Mouse (Mus musculus) ES-Bruce4 (cell line): ENCODE measurements around the gene Nphp4. TPM values are rescaled to one million over a fixed set of nuclear protein-coding genes. Genes with fewer than 3 reads are reported as not detected.

Experiments used
- H3K27ac ChIP-seq: 2 replicates; pipeline ENCODE4 v1.5.1; 2012; ENCODE audit warnings: low read length, inconsistent platforms; ENCODE audit not compliant: insufficient read depth
- H3K27me3 ChIP-seq: 2 replicates; pipeline ENCODE4 v1.6.1; 2012; ENCODE audit warnings: mild to moderate bottlenecking, low read length, inconsistent platforms; ENCODE audit not compliant: control insufficient read depth, poor library complexity, insufficient read depth, severe bottlenecking
- H3K36me3 ChIP-seq: 2 replicates; pipeline ENCODE4 v1.6.1; 2012; ENCODE audit warnings: inconsistent platforms, mild to moderate bottlenecking, low read length, moderate library complexity; ENCODE audit not compliant: control insufficient read depth, poor library complexity, insufficient read depth, severe bottlenecking
- H3K4me1 ChIP-seq: one replicate; pipeline ENCODE4 v1.8.1; 2011; ENCODE audit warnings: low read length; ENCODE audit not compliant: control insufficient read depth, insufficient read depth
- H3K4me3 ChIP-seq: 2 replicates; pipeline ENCODE4 v1.5.1; 2011; ENCODE audit warnings: low read depth, mild to moderate bottlenecking, low read length
- H3K9ac ChIP-seq: 2 replicates; pipeline ENCODE4 v1.6.1; 2012; ENCODE audit warnings: low read depth, mild to moderate bottlenecking, inconsistent platforms; ENCODE audit not compliant: poor library complexity, severe bottlenecking
- H3K9me3 ChIP-seq: replicated peaks from 2 replicates; pipeline ENCODE4 v1.6.1; 2012; ENCODE audit warnings: mild to moderate bottlenecking, low read length, inconsistent platforms; ENCODE audit not compliant: control insufficient read depth, poor library complexity, insufficient read depth, severe bottlenecking
- CTCF ChIP-seq: IDR thresholded peaks from one replicate; pipeline ENCODE4 v1.8.1; 2011; ENCODE audit warnings: low read depth, low read length
- EP300 ChIP-seq: IDR thresholded peaks from 2 replicates; pipeline ENCODE4 v1.6.1; 2011; ENCODE audit warnings: low read depth, low read length; ENCODE audit not compliant: insufficient read depth
- POLR2A ChIP-seq: IDR thresholded peaks from one replicate; pipeline ENCODE4 v1.8.1; 2011; ENCODE audit warnings: low read length; ENCODE audit not compliant: insufficient read depth
- polyA plus RNA-seq: library from polyadenylated mRNA; stranded (reverse); fragments of >200 nt; gene quantifications from 2 replicates; pipeline ENCODE4 v1.2.4, GENCODE M21; 2011; ENCODE audit warnings: low read depth; ENCODE audit not compliant: missing spikeins, insufficient read depth, insufficient read length

The Nphp4 gene
- polyA plus RNA-seq, 1 experiment: 4.8 TPM

DNA sequence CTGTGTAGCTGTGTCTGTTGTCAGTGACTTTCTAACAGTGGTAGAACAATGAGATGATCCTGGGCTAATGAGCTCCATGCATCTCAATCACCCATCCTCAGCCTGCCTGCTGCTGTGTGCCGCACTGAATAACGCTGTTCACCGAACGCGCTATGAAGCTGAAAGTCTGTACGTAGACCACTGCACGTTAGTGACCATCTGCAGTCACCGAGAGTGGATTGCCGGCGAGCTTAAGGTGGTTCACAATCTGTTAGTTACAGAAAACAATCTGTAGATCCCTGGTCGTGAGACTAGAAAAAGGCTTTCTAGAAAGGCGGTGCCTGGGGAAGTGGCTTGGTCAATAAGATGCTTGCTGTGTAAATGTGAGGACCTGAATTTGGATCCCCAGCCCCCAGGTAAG, 22.4 kb upstream of the Nphp4 start:
- H3K36me3 ChIP-seq: no peaks in the 10 kb centered on the region
- no peak overlapping the region for H3K9ac ChIP-seq
- H3K27ac ChIP-seq: no peak overlapping the region
- TF ChIP-seq EP300 (no peak), POLR2A (no peak), CTCF (no peak)
- H3K9me3 ChIP-seq: no peaks in the 10 kb centered on the region
- no peaks in the 10 kb centered on the region for H3K4me1 ChIP-seq
- no peaks in the 10 kb centered on the region for H3K27me3 ChIP-seq
- no peak overlapping the region for H3K4me3 ChIP-seq

- Histone ChIP-seq H3K4me1 (no peaks in the 10 kb centered on the region), H3K9ac (no peak overlapping the region), H3K27me3 (no peaks in the 10 kb centered on the region), H3K36me3 (no peaks in the 10 kb centered on the region), H3K9me3 (no peaks in the 10 kb centered on the region), H3K4me3 (no peak overlapping the region), H3K27ac (no peak overlapping the region)
- TF ChIP-seq EP300: no peak
- no peak for TF ChIP-seq CTCF
- no peak for TF ChIP-seq POLR2A
These were observed 19.9 kb upstream of the Nphp4 start for GRCm38 (mm10) chr4:152456609-152457008.

DNA sequence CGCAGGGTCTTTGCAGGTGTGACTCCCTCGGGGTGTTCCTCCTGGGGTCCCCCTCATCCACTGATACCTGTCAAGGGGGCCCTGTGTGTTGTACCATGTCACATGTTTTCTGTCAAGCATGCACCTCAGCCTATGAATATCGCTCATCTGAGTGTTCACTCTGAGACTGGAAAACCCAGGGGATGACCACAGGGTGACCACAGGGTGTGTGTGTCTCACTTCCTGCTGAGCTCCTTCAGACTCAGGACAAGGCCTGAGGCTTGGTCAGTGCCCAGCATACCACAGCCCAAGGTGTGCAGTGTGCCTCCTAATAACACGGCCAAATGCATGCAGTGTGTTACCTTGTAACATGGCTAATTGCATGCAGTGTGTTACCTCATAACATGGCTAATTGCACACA, 18.8 kb upstream of the Nphp4 start:
- H3K9ac ChIP-seq: no peak overlapping the region
- H3K4me1 ChIP-seq: no peaks in the 10 kb centered on the region
- no peaks in the 10 kb centered on the region for H3K9me3 ChIP-seq
- H3K27ac ChIP-seq: no peak overlapping the region
- TF ChIP-seq EP300: no peak
- no peak for TF ChIP-seq CTCF
- H3K27me3 ChIP-seq: no peaks in the 10 kb centered on the region
- no peak overlapping the region for H3K4me3 ChIP-seq
- H3K36me3 ChIP-seq: no peaks in the 10 kb centered on the region

- Histone ChIP-seq H3K9me3 (no peaks in the 10 kb centered on the region), H3K27ac (no peak overlapping the region), H3K4me3 (no peak overlapping the region), H3K36me3 (no peaks in the 10 kb centered on the region), H3K27me3 (no peaks in the 10 kb centered on the region), H3K9ac (no peak overlapping the region), H3K4me1 (no peaks in the 10 kb centered on the region)
- no peak for TF ChIP-seq POLR2A
- TF ChIP-seq EP300: no peak
- no peak for TF ChIP-seq CTCF
These were observed 14.0 kb upstream of the Nphp4 start for GRCm38 (mm10) chr4:152462516-152462915.

DNA sequence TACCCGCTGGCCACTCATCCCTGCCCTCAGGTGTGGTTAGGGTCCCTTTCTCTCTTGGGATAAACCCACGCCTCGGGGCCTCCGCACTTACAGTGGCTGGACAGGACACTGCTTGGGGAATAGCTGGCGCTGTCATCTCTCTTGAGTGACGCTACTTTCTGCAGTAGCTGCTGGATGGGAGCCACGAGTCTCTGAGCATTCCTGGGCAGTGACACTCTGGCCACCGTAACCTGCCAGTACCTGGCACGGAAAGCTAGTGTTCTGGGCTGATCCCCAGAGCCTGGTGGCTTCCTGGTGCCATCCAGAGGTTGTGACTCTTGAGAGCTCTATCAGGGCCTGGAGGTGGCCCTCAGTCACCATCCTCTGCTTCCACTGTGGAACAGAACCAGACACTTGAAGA, 13.4 kb upstream of the Nphp4 start:
- no peak overlapping the region for H3K27ac ChIP-seq
- H3K4me1 ChIP-seq: no peaks in the 10 kb centered on the region
- H3K9me3 ChIP-seq: no peaks in the 10 kb centered on the region
- H3K4me3 ChIP-seq: no peak overlapping the region
- no peaks in the 10 kb centered on the region for H3K36me3 ChIP-seq
- H3K9ac ChIP-seq: no peak overlapping the region
- H3K27me3 ChIP-seq: no peaks in the 10 kb centered on the region
- TF ChIP-seq EP300 (no peak), CTCF (no peak), POLR2A (no peak)

DNA sequence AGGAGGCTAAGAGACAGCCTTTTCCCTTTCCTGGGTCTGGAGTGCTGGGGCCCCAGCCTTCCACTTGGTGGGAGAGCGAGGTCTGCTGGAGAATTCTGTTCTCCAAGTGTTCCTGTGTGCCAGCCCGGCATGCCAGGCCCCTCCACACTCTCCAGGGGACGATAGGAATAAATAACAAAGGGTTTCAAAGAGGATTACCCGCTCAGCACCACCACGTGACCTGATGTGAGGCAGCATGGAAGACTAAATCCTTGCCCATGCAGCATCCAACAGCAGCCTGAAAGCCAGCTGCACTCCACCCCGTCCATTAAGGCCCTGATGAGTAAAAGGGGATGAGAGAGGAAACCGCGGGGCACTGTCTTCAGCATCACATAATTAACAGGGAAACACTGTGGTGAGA, 11.4 kb upstream of the Nphp4 start:
- Histone ChIP-seq H3K4me3 (no peak overlapping the region), H3K36me3 (no peaks in the 10 kb centered on the region), H3K9me3 (no peaks in the 10 kb centered on the region), H3K4me1 (no peaks in the 10 kb centered on the region), H3K27me3 (no peaks in the 10 kb centered on the region), H3K9ac (no peak overlapping the region), H3K27ac (no peak overlapping the region)
- TF ChIP-seq POLR2A (no peak), CTCF (no peak), EP300 (no peak)
